Comparison of ENCODE assay signal across 27 mouse cellular contexts in genomic region chr17:84224217-84224887, GRCm38 (mm10). TPM values are rescaled to one million over a fixed set of nuclear protein-coding genes. Genes with fewer than 3 reads are reported as not detected.
DNase-seq lines count a peak whose midpoint lies in the region; ATAC-seq lines count a peak whose summit lies in the region.
"Had no signal": no experiment of that assay in that cellular context is flagged by ENCODE, and none has a peak within 500 bp of the region (broad histone marks: within the 10 kb centered on the region; RNA-seq: fewer than 3 reads in every experiment).

No protein-coding gene starts in this region.

- peak; percentile 64; the same call in 1 of the 2 replicates for ATAC-seq in kidney, embryonic 15.5 days (replicated peaks; ENCODE audit: low FRiP score)
- ATAC-seq: forebrain, embryonic 15.5 days; hindbrain, embryonic 16.5 days had no signal

- no peak overlapping the region for H3K9ac ChIP-seq in kidney, embryonic 15.5 days
- H3K9ac ChIP-seq: embryonic facial prominence, embryonic 13.5 days; forebrain, embryonic 15.5 days; heart, embryonic 15.5 days; limb, embryonic 15.5 days; liver, embryonic 14.5 days; lung, embryonic 14.5 days; neural tube, embryonic 12.5 days had no signal

- H3K4me1 ChIP-seq in embryonic facial prominence, embryonic 10.5 days = peaks cover 11% of the 10 kb centered on the region
- H3K4me1 ChIP-seq in kidney, embryonic 15.5 days = peaks cover 32% of the 10 kb centered on the region
- H3K4me1 ChIP-seq in limb, embryonic 10.5 days = peaks cover 41% of the 10 kb centered on the region
- H3K4me1 ChIP-seq: embryonic facial prominence, embryonic 13.5 days; forebrain, embryonic 15.5 days; limb, embryonic 15.5 days; midbrain, embryonic 10.5 days; neural tube, embryonic 12.5 days had no signal

- H3K4me3 ChIP-seq in embryonic facial prominence, embryonic 10.5 days = no peak overlapping the region
- H3K4me3 ChIP-seq in kidney, embryonic 15.5 days (replicated peaks) = no peak overlapping the region
- H3K4me3 ChIP-seq in limb, embryonic 10.5 days = no peak overlapping the region
- H3K4me3 ChIP-seq: embryonic facial prominence, embryonic 13.5 days; forebrain, embryonic 10.5 days; forebrain, embryonic 15.5 days; heart, embryonic 10.5 days; heart, embryonic 15.5 days; limb, embryonic 15.5 days; midbrain, embryonic 10.5 days; myocyte; neural tube, embryonic 12.5 days had no signal

- no peak for DNase-seq in embryonic facial prominence, embryonic 10.5 days (ENCODE audit: low spot score)
- peak; percentile 13 for DNase-seq in kidney, adult 18-20 months
- DNase-seq in limb, embryonic 10.5 days (ENCODE audit: low spot score) = no peak
- DNase-seq in adipocyte (ENCODE audit: low spot score) = no peak
- no peak for DNase-seq in heart, adult 8-10 months (ENCODE audit: low spot score)
- DNase-seq in spleen, postnatal 10 days (ENCODE audit: low spot score in 2 of 2) = no peak
- DNase-seq: adrenal gland, adult 2 months; B cell, adult 2 months; cerebellum, adult 8-10 months; cerebellum, postnatal 25 days; left cerebral cortex, postnatal 4 days; lung, embryonic 14.5 days; lung, postnatal 14 days; right cerebral cortex, postnatal 25 days; thymus, postnatal 25 days had no signal

- 0 out of 2 replicates have a peak overlapping the region, but pooled peaks have one; percentile 24 for H3K27ac ChIP-seq in embryonic facial prominence, embryonic 10.5 days (replicated peaks)
- H3K27ac ChIP-seq in kidney, embryonic 15.5 days = peak overlapping the region; percentile 63
- H3K27ac ChIP-seq in limb, embryonic 10.5 days = peak overlapping the region; percentile 51
- H3K27ac ChIP-seq: embryonic facial prominence, embryonic 13.5 days; forebrain, embryonic 10.5 days; forebrain, embryonic 15.5 days; heart, embryonic 10.5 days; heart, embryonic 15.5 days; limb, embryonic 15.5 days; liver, embryonic 14.5 days; midbrain, embryonic 10.5 days; neural tube, embryonic 12.5 days had no signal

- no peaks in the 10 kb centered on the region for H3K9me3 ChIP-seq in embryonic facial prominence, embryonic 10.5 days
- H3K9me3 ChIP-seq in kidney, embryonic 15.5 days (replicated peaks) = no peaks in the 10 kb centered on the region
- H3K9me3 ChIP-seq in limb, embryonic 10.5 days (replicated peaks) = no peaks in the 10 kb centered on the region
- H3K9me3 ChIP-seq: embryonic facial prominence, embryonic 13.5 days; forebrain, embryonic 10.5 days; forebrain, embryonic 15.5 days; heart, embryonic 10.5 days; heart, embryonic 15.5 days; limb, embryonic 15.5 days; midbrain, embryonic 10.5 days; neural tube, embryonic 12.5 days had no signal

- H3K4me2 ChIP-seq in kidney, embryonic 15.5 days = no peak overlapping the region
- H3K4me2 ChIP-seq: embryonic facial prominence, embryonic 13.5 days; forebrain, embryonic 15.5 days; heart, embryonic 15.5 days; limb, embryonic 15.5 days; lung, embryonic 14.5 days; neural tube, embryonic 12.5 days had no signal

- WGBS in embryonic facial prominence, embryonic 10.5 days = 78% methylated on average over 15 of the region's 15 CpGs
- 42% methylated on average over 15 of the region's 15 CpGs for WGBS in kidney, embryonic 15.5 days
- 67% methylated on average over 15 of the region's 15 CpGs for WGBS in limb, embryonic 10.5 days

- peaks cover 93% of the 10 kb centered on the region for H3K36me3 ChIP-seq in embryonic facial prominence, embryonic 10.5 days (replicated peaks)
- peaks cover 68% of the 10 kb centered on the region for H3K36me3 ChIP-seq in kidney, embryonic 15.5 days
- H3K36me3 ChIP-seq in limb, embryonic 10.5 days = peaks cover 80% of the 10 kb centered on the region

- H3K27me3 ChIP-seq in embryonic facial prominence, embryonic 10.5 days (replicated peaks; ENCODE audit: low read depth, poor library complexity, severe bottlenecking) = no peaks in the 10 kb centered on the region
- no peaks in the 10 kb centered on the region for H3K27me3 ChIP-seq in kidney, embryonic 15.5 days
- H3K27me3 ChIP-seq in limb, embryonic 10.5 days (ENCODE audit: low read depth, poor library complexity, severe bottlenecking) = no peaks in the 10 kb centered on the region
- H3K27me3 ChIP-seq: embryonic facial prominence, embryonic 13.5 days; forebrain, embryonic 15.5 days; heart, embryonic 15.5 days; limb, embryonic 15.5 days; neural tube, embryonic 12.5 days had no signal

RNA-seq across cellular contexts. Expression of gene Zfp36l2, which starts 36.6 kb away (rescaled TPM):
- polyA plus RNA-seq in embryonic facial prominence, embryonic 10.5 days (2016; fragmentation: Nextera tagmentation; extraction: Ambion mirVana) = 10.8 and 12.0 TPM in 2 replicates
- polyA plus RNA-seq in kidney, embryonic 15.5 days (2015; fragmentation: Nextera tagmentation; extraction: Ambion mirVana) = 13.7 and 14.7 TPM in 2 replicates
- polyA plus RNA-seq in limb, embryonic 10.5 days (2016; fragmentation: Nextera tagmentation; extraction: Ambion mirVana) = 13.4 and 14.2 TPM in 2 replicates
- 10 to 100 TPM; 23.5 to 25.4 (median 24.4) TPM for total RNA-seq in heart, adult 8-10 months (2022)
